Mouse (Mus musculus) kidney, adult 2 months (tissue): ENCODE results near the gene Hoxd3. TPM values are rescaled to one million over a fixed set of nuclear protein-coding genes. Genes with fewer than 3 reads are reported as not detected.
A peak's percentile ranks its signal among the peaks of the same experiment; 100 is the strongest.

Source experiments
- DNase-seq: peaks from one replicate; pipeline ENCODE4 v3.0.0; 2021
- H3K27ac ChIP-seq: fragments of 200-500 bp; 2 replicates; pipeline ENCODE4 v1.5.1; 2012; ENCODE audit warnings: low read depth, low read length, control low read depth, inconsistent platforms; ENCODE audit not compliant: insufficient read depth
- H3K27me3 ChIP-seq: fragments of 200-500 bp; replicated peaks from 2 replicates; pipeline ENCODE4 v1.6.1; 2012; ENCODE audit warnings: mild to moderate bottlenecking, moderate library complexity, low read length, inconsistent platforms; ENCODE audit not compliant: control insufficient read depth, insufficient read depth
- H3K36me3 ChIP-seq: fragments of 200-500 bp; 2 replicates; pipeline ENCODE4 v1.6.1; 2012; ENCODE audit warnings: mild to moderate bottlenecking, moderate library complexity, low read length, inconsistent platforms; ENCODE audit not compliant: control insufficient read depth, insufficient read depth
- H3K4me1 ChIP-seq: fragments of 200-500 bp; 2 replicates; pipeline ENCODE4 v1.6.1; 2011; ENCODE audit warnings: low read length; ENCODE audit not compliant: control insufficient read depth, insufficient read depth
- H3K4me3 ChIP-seq: fragments of 200-500 bp; 2 replicates; pipeline ENCODE4 v1.5.1; 2011; ENCODE audit warnings: mild to moderate bottlenecking, low read depth, low read length, control low read depth; ENCODE audit not compliant: insufficient read depth
- CTCF ChIP-seq: fragments of 200-500 bp; conservative IDR thresholded peaks from 2 replicates; pipeline ENCODE4 v1.5.1; 2011; ENCODE audit warnings: low read depth, mild to moderate bottlenecking, control low read depth, low read length, moderate library complexity, mixed read lengths; ENCODE audit not compliant: insufficient read depth, insufficient read length
- POLR2A ChIP-seq: fragments of 200-500 bp; IDR thresholded peaks from one replicate; pipeline ENCODE4 v1.6.1; 2011; ENCODE audit warnings: low read depth, low read length, control low read depth
- WGBS: fragments of 180-500 bp; shearing (Covaris S2); methylation state at CpG from one replicate; pipeline ENCODE4 v1.1.7; 2018; 5-methylcytosine and 5-hydroxymethylcytosine counted together
- polyA plus RNA-seq: library from polyadenylated mRNA; depleted of rRNA; stranded (reverse); fragments of >200 nt; gene quantifications from 2 replicates; pipeline ENCODE4 v1.2.3, GENCODE M21; 2012

The Hoxd3 gene
- polyA plus RNA-seq, 1 experiment = 10.7 TPM

- no peak overlapping the region for H3K4me3 ChIP-seq
- DNase-seq = no peak
- TF ChIP-seq CTCF (no peak), POLR2A (no peak)
- H3K27ac ChIP-seq = no peak overlapping the region
- no peaks in the 10 kb centered on the region for H3K36me3 ChIP-seq
- 55% methylated on average over 4 of the region's 4 CpGs for WGBS
- H3K27me3 ChIP-seq = peaks cover 10% of the 10 kb centered on the region
- H3K4me1 ChIP-seq = no peaks in the 10 kb centered on the region
These were observed 26.6 kb upstream of the Hoxd3 start for GRCm38 (mm10) chr2:74685059-74685603.

- H3K27me3 ChIP-seq = peaks cover 10% of the 10 kb centered on the region
These were observed 25.3 kb upstream of the Hoxd3 start for GRCm38 (mm10) chr2:74686301-74686987.

DNA sequence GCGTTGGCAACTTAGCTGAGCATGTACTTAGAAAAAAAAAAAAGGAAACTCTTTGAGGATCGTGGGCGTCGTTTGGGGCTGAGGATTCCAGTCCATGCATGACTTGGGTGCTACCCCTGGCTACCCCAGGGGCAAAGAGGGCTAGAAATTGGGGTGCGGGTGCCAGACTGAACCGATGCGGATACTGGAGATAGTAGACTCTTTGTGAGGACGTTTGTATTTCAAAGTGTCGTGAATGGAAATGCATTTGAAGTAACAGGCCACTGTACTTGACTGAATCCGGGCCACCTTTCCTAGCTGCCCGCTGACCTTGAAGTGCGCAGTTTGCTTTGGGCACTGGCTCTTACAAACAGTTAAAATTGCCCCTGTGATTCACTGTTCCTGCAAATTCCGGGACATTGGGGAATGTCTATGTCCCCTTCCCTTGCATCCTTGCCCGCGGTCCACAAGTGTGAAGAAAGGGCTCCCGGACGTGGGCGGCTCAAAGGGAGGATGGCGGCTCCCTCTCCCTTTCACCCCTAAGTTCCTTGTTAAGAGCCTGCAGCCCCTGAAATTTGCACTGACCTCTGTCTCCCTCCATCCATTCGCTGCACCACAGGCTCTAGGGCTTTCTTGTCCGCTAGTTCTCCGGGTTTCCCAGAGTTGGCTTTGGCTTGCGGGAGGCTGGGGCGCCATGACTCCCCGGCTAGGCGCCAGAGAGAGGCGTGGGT lies 24.6 kb upstream of the Hoxd3 start:
- Histone ChIP-seq H3K36me3 (no peaks in the 10 kb centered on the region), H3K4me1 (no peaks in the 10 kb centered on the region), H3K4me3 (peak overlapping the region; percentile 46), H3K27me3 (peaks cover 8% of the 10 kb centered on the region), H3K27ac (peak overlapping the region; percentile 84)
- WGBS = 6% methylated on average over 27 of the region's 27 CpGs
- DNase-seq = no peak
- TF ChIP-seq POLR2A (no peak), CTCF (no peak)

More at GRCm38 (mm10) chr2:74686301-74686987, 25.3 kb upstream of the Hoxd3 start:
- Histone ChIP-seq H3K4me3 (peak overlapping the region; percentile 46), H3K27ac (peak overlapping the region; percentile 84), H3K36me3 (no peaks in the 10 kb centered on the region), H3K4me1 (no peaks in the 10 kb centered on the region)
- 13% methylated on average over 17 of the region's 17 CpGs for whole genome bisulfite sequencing
- TF ChIP-seq POLR2A (no peak), CTCF (peak; percentile 60)
- DNase-seq = peak; percentile 91

DNA sequence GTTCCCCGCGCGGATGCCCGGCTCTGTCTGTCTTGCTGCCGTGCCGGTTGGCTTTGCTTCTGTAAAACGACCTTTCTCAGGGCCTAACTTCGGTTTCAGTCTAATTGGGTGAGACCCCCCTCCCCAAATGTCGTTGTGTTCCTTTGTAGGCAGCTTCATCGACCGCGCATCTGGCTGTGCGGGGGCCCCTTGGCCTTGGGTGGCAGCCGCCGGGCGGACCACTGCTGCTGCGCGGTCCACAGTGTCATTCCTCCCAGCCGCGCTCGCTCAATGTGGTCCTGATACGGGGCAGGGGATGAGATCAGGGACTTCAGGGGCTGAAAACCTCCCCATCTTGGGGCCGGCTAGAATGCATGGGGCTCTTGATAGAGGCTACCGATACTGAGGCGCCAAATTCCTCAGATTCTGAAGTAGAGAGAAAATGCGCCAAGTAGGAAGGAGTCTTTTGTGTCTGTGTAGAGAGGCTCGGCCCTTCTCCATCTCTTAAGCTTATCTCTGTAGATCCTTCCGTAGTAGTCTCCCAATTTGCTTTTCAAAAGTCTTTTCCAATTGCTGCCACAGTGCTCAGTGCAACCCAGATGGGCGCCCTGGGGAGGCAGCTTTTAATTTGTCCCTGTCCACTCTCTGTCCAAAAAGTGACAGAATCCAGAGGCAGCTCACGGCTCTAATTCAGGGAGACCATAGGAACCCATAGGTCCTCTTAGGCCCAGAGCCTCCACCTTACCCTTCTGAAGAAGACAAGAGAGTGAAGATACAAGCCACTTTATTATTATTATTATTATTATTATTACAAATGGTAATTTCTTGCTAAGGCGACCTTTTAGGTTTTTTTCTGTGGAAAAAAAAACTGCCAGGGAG lies 23.8 kb upstream of the Hoxd3 start:
- H3K4me3 ChIP-seq = peak overlapping the region; percentile 46
- 18% methylated on average over 31 of the region's 31 CpGs for WGBS
- no peaks in the 10 kb centered on the region for H3K36me3 ChIP-seq
- H3K27ac ChIP-seq = peak overlapping the region; percentile 84
- peaks cover 5% of the 10 kb centered on the region for H3K27me3 ChIP-seq
- DNase-seq = peak; percentile 38
- H3K4me1 ChIP-seq = no peaks in the 10 kb centered on the region
- TF ChIP-seq CTCF (no peak), POLR2A (no peak)

GRCm38 (mm10) chr2:74688795-74689573 lies 22.7 kb upstream of the Hoxd3 start:
- peak overlapping the region; percentile 30; the same call in 1 of the 2 replicates for H3K4me3 ChIP-seq
- DNase-seq = peak; percentile 40

DNA sequence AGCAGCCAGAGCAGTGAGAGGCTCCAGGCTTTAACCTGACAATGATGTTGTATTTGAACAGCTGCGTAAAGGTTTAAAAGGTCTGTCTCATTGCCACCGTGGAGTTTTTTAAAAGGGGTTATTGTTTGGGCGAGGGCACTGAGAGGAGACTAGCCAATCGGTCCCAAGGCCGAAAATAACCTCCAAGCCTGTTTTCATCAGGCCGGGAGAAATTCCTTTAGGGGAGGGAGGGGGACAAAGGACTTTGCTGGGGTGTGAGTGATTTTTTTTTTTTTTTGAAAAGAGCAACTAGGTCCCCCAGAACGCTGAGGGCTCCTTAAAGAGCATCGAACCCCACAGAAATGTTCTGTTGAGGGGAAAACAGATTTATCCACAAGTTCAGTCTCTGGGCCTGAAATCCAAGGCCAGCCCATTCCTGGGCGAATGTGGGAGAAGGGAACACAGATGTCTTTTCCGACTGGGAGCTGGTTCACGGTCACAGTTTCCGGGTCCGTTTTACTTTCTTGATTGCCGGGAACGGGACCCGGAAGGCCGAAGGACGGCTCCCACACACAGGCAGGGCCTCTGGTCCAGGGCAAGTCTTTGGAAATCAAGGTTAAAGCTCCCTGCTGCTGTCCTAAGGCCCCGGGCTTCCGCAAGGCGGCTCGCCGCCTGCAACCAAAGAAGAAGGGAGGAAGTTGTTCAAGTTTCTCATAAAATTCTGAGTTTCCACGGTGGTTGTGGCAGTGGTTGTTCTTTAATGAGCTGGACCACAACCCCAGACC lies 22.0 kb upstream of the Hoxd3 start:
- H3K27me3 ChIP-seq = peaks cover 2% of the 10 kb centered on the region; the same call in 1 of the 2 replicates
- 22% methylated on average over 24 of the region's 24 CpGs for WGBS
- no peaks in the 10 kb centered on the region for H3K4me1 ChIP-seq
- peak; percentile 62 for DNase-seq
- TF ChIP-seq CTCF = no peak
- no peak for TF ChIP-seq POLR2A
- no peaks in the 10 kb centered on the region for H3K36me3 ChIP-seq
- peak overlapping the region; percentile 93 for H3K27ac ChIP-seq
- H3K4me3 ChIP-seq = peak overlapping the region; percentile 32

More at GRCm38 (mm10) chr2:74688795-74689573, 22.7 kb upstream of the Hoxd3 start:
- no peaks in the 10 kb centered on the region for H3K4me1 ChIP-seq
- TF ChIP-seq POLR2A (no peak), CTCF (no peak)
- 33% methylated on average over 12 of the region's 12 CpGs for WGBS
- peak overlapping the region; percentile 93 for H3K27ac ChIP-seq
- H3K27me3 ChIP-seq = peaks cover 2% of the 10 kb centered on the region; the same call in 1 of the 2 replicates
- no peaks in the 10 kb centered on the region for H3K36me3 ChIP-seq
